Mouse (Mus musculus) midbrain, embryonic 16.5 days (tissue): Measurements from ENCODE around the gene Mip. TPM values are rescaled to one million over a fixed set of nuclear protein-coding genes. Genes with fewer than 3 reads are reported as not detected.

ENCODE experiments used
- polyA plus RNA-seq: library from polyadenylated mRNA; unstranded; fragments of >200 nt; fragmentation: Nextera tagmentation; extraction: Ambion mirVana; gene quantifications from 2 replicates; pipeline ENCODE4 v1.2.1, GENCODE M21; 2015

Gene Mip
- polyA plus RNA-seq, 1 experiment from 2014 or later: 0.11 TPM

Other genes with a start within 250 kb of the Mip start
- gene Hsd17b6, start 218.2 kb upstream of the Mip start, polyA plus RNA-seq: not detected in 2 replicates
- 37.4 and 40.1 TPM in 2 replicates for gene Prim1, start 210.7 kb upstream of the Mip start, polyA plus RNA-seq
- gene Naca, start 190.3 kb upstream of the Mip start, polyA plus RNA-seq: 487 and 537 TPM in 2 replicates
- gene Ptges3, start 166.9 kb upstream of the Mip start, polyA plus RNA-seq: 387 and 407 TPM in 2 replicates
- 2,034 and 2,090 TPM in 2 replicates for gene Atp5b, start 142.6 kb upstream of the Mip start, polyA plus RNA-seq
- gene Baz2a, start 134.3 kb upstream of the Mip start, polyA plus RNA-seq: 7.4 and 8.5 TPM in 2 replicates
- 7.0 and 7.8 TPM in 2 replicates for gene Rbms2, start 45.5 kb upstream of the Mip start, polyA plus RNA-seq
- 1.1 and 1.7 TPM in 2 replicates for gene Gls2, start 31.4 kb upstream of the Mip start, polyA plus RNA-seq
- 19.6 and 22.1 TPM in 2 replicates for gene Spryd4, start 14.0 kb upstream of the Mip start, polyA plus RNA-seq
- 15.6 and 16.1 TPM in 2 replicates for gene Timeless, start 6.2 kb downstream of the Mip start, polyA plus RNA-seq
- 0.11 TPM in 1 of 2 replicates, not detected in the other for gene Apon, start 28.3 kb downstream of the Mip start, polyA plus RNA-seq
- not detected in 2 replicates for gene Apof, start 42.8 kb downstream of the Mip start, polyA plus RNA-seq
- gene Stat2, start 44.7 kb downstream of the Mip start, polyA plus RNA-seq: 20.4 and 20.9 TPM in 2 replicates
- 0.14 and 0.15 TPM in 2 replicates for gene Il23a, start 72.9 kb downstream of the Mip start, polyA plus RNA-seq
- gene Pan2, start 77.5 kb downstream of the Mip start, polyA plus RNA-seq: 20.8 and 22.3 TPM in 2 replicates
- 185 and 191 TPM in 2 replicates for gene Cnpy2, start 96.6 kb downstream of the Mip start, polyA plus RNA-seq
- gene Cs, start 111.9 kb downstream of the Mip start, polyA plus RNA-seq: 247 and 265 TPM in 2 replicates
- 36.8 and 40.3 TPM in 2 replicates for gene Coq10a, start 143.2 kb downstream of the Mip start, polyA plus RNA-seq
- 9.9 and 13.6 TPM in 2 replicates for gene Ankrd52, start 151.3 kb downstream of the Mip start, polyA plus RNA-seq
- gene Slc39a5, start 175.4 kb downstream of the Mip start, polyA plus RNA-seq: 0.10 TPM in 1 of 2 replicates, not detected in the other
- 141 and 150 TPM in 2 replicates for gene Nabp2, start 185.7 kb downstream of the Mip start, polyA plus RNA-seq
- gene Rnf41, start 185.8 kb downstream of the Mip start, polyA plus RNA-seq: 105 and 108 TPM in 2 replicates
- 185 and 195 TPM in 2 replicates for gene Smarcc2, start 233.4 kb downstream of the Mip start, polyA plus RNA-seq